Mouse (Mus musculus) heart, adult 10 weeks (tissue): ENCODE results near the gene Ptges3. TPM values are rescaled to one million over a fixed set of nuclear protein-coding genes. Genes with fewer than 3 reads are reported as not detected.

Source experiments
- polyA plus RNA-seq: library from polyadenylated mRNA; stranded (reverse); fragments of 350-450 nt; fragmentation: Illumina TruSeq; extraction: RNeasy Lipid Tissue Mini Kit (QIAGEN cat#74804); gene quantifications from one replicate; pipeline ENCODE4 v1.2.3, GENCODE M21; 2014; ENCODE audit warnings: low read depth, low replicate concordance

Gene Ptges3
- polyA plus RNA-seq = 93.0 TPM

GRCm38 (mm10) chr10:128058601-128059151, at the start of gene Ptges3:
TSS of gene Ptges3 (plus strand) at chr10:128058954.

GRCm38 (mm10) chr10:128015068-128015934, 43.5 kb upstream of the Ptges3 start, which contains the start of gene Prim1:
TSS of gene Prim1 (plus strand) at chr10:128015168.

GRCm38 (mm10) chr10:128082880-128083421, 24.2 kb downstream of the Ptges3 start, which contains the start of gene Atp5b:
TSS of gene Atp5b (plus strand) at chr10:128083273.

GRCm38 (mm10) chr10:128091564-128092505, 33.1 kb downstream of the Ptges3 start, which contains the start of gene Baz2a:
TSS of gene Baz2a (plus strand) at chr10:128091577.

Other genes with a start within 250 kb of the Ptges3 start
- gene Rdh19, start 209.0 kb upstream of the Ptges3 start, polyA plus RNA-seq = not detected
- gene Rdh16f2, start 192.5 kb upstream of the Ptges3 start, polyA plus RNA-seq = not detected
- 0.63 TPM for gene Rdh7, start 170.1 kb upstream of the Ptges3 start, polyA plus RNA-seq
- not detected for gene Sdr9c7, start 160.4 kb upstream of the Ptges3 start, polyA plus RNA-seq
- not detected for gene Hsd17b6, start 51.3 kb upstream of the Ptges3 start, polyA plus RNA-seq
- 3.7 TPM for gene Prim1, start 43.8 kb upstream of the Ptges3 start, polyA plus RNA-seq
- 662 TPM for gene Naca, start 23.4 kb upstream of the Ptges3 start, polyA plus RNA-seq
- gene Atp5b, start 24.3 kb downstream of the Ptges3 start, polyA plus RNA-seq = 7,621 TPM
- 18.2 TPM for gene Baz2a, start 32.6 kb downstream of the Ptges3 start, polyA plus RNA-seq
- 72.7 TPM for gene Rbms2, start 121.3 kb downstream of the Ptges3 start, polyA plus RNA-seq
- 1.4 TPM for gene Gls2, start 135.5 kb downstream of the Ptges3 start, polyA plus RNA-seq
- gene Spryd4, start 152.9 kb downstream of the Ptges3 start, polyA plus RNA-seq = 36.7 TPM
- gene Mip, start 166.9 kb downstream of the Ptges3 start, polyA plus RNA-seq = not detected
- gene Timeless, start 173.1 kb downstream of the Ptges3 start, polyA plus RNA-seq = 14.8 TPM
- not detected for gene Apon, start 195.1 kb downstream of the Ptges3 start, polyA plus RNA-seq
- 0.73 TPM for gene Apof, start 209.7 kb downstream of the Ptges3 start, polyA plus RNA-seq
- 13.2 TPM for gene Stat2, start 211.6 kb downstream of the Ptges3 start, polyA plus RNA-seq
- not detected for gene Il23a, start 239.8 kb downstream of the Ptges3 start, polyA plus RNA-seq
- 14.4 TPM for gene Pan2, start 244.4 kb downstream of the Ptges3 start, polyA plus RNA-seq